Mouse (Mus musculus) bone marrow, adult 2 months (tissue): ENCODE results near the gene Acp7.
A peak's percentile ranks its signal among the peaks of the same experiment; 100 is the strongest.

Experiments
- CTCF ChIP-seq: fragments of 200-500 bp; IDR thresholded peaks from 2 replicates; pipeline ENCODE4 v1.5.1; 2011; ENCODE audit warnings: low read length, control low read depth; ENCODE audit not compliant: control insufficient read depth, insufficient read depth
- POLR2A ChIP-seq: fragments of 200-500 bp; IDR thresholded peaks from 2 replicates; pipeline ENCODE4 v1.6.1; 2011; ENCODE audit warnings: low read depth, mild to moderate bottlenecking, control low read depth, low read length, borderline replicate concordance; ENCODE audit not compliant: control insufficient read depth

GRCm38 (mm10) chr7:28601668-28602067, 29.5 kb downstream of the Acp7 start:
- TF ChIP-seq CTCF: peak; percentile 14; the same call in 1 of the 2 replicates
- no peak for TF ChIP-seq POLR2A
